Mouse (Mus musculus): Measurements from ENCODE around the gene Dnase1.

DNA sequence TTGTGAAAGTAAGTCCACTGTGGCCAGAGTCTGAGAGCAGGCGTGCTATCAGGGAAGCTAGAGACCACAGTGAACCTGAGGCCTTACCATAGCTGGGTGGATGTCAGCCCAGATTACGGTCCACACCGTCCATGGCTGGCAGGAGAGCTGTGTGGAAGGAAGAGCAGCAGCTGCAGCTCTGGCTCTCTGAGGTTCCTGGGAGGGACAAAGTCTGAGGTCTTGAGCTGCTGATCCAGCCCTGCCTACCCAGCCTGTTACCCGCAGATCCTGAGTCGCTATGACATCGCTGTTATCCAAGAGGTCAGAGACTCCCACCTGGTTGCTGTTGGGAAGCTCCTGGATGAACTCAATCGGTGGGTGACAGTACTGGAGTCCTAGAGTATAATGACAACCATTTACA is 948 bp downstream of the Dnase1 start:
- no peak for TF ChIP-seq ETS1 (conservative IDR thresholded peaks at IDR 0.05; ENCODE audit: low read depth, low read length)
- no peak for TF ChIP-seq TCF12 (IDR thresholded peaks at IDR 0.05; ENCODE audit: low read depth, low read length)
- no peak for TF ChIP-seq POLR2A (IDR thresholded peaks at IDR 0.05; ENCODE audit: low read depth, low read length)
- no peak for TF ChIP-seq CTCF (conservative IDR thresholded peaks at IDR 0.05 in 1 of 2, IDR thresholded peaks at IDR 0.05 in 1 of 2; ENCODE audit: low read depth in 2 of 2, low read length in 2 of 2)
- no peak for TF ChIP-seq SIN3A (IDR thresholded peaks at IDR 0.05; ENCODE audit: low read length)
- TF ChIP-seq POLR2AphosphoS2 (IDR thresholded peaks at IDR 0.05; ENCODE audit: low read depth, low read length), result no peak
